ENCODE assay signal across 8 mouse cellular contexts in the genomic region with DNA sequence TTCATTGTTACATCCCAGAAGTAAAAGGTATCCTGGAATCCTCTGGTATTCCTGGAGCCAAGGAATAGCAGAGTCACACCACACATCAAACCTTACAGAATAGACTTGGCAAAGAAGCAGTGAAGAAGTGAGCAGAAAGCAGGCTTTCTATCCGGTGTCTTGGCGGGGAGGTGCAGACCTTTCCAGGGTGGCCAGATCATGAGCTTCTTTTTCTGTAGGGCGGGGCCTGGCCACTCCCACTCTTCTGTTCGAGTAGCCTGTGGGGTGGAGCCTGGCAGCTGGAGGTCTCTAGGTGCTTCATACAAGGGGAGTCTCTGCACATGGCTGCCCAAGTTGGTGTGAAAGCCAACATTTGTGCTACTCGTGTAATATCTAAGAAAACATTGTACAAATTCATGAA. TPM values are rescaled to one million over a fixed set of nuclear protein-coding genes. Genes with fewer than 3 reads are reported as not detected.
A peak's percentile ranks its signal among the peaks of the same experiment; 100 is the strongest.
DNase-seq lines count a peak whose midpoint lies in the region; ATAC-seq and TF ChIP-seq lines count a peak whose summit lies in the region.

No protein-coding gene starts in this region.

- H3K36me3 ChIP-seq in lung, embryonic 14.5 days (ENCODE audit: insufficient read depth) = 0 out of 2 replicates have a peak, but pooled peaks cover 17% of the 10 kb centered on the region

- no peak overlapping the region for H3K4me2 ChIP-seq in lung, embryonic 14.5 days

- H3K4me1 ChIP-seq in lung, embryonic 14.5 days (ENCODE audit: insufficient read depth) = 0 out of 2 replicates have a peak, but pooled peaks cover 5% of the 10 kb centered on the region

- no peaks in the 10 kb centered on the region for H3K27me3 ChIP-seq in lung, embryonic 14.5 days (ENCODE audit: insufficient read depth, low read length)

- WGBS in lung, embryonic 14.5 days = 23% methylated on average over 5 of the region's 5 CpGs

- H3K4me3 ChIP-seq in lung, embryonic 14.5 days (ENCODE audit: low read depth, low read length) = no peak overlapping the region

- no peaks in the 10 kb centered on the region for H3K9me3 ChIP-seq in lung, embryonic 14.5 days (ENCODE audit: low read depth, low read length)

- no peak overlapping the region for H3K9ac ChIP-seq in lung, embryonic 14.5 days

- no peak overlapping the region for H3K27ac ChIP-seq in lung, embryonic 14.5 days (ENCODE audit: low read depth)

- ATAC-seq in lung, embryonic 14.5 days (ENCODE audit: insufficient read depth) = no peak

- DNase-seq in adrenal gland, adult 2 months = peak; percentile 32
- DNase-seq in adrenal gland, adult 18-20 months (ENCODE audit: low spot score in 2 of 2) = no peak
- peak; percentile 28 for DNase-seq in testis, postnatal 14 days (ENCODE audit: low spot score)
- DNase-seq in testis, postnatal 10 days (ENCODE audit: low spot score) = no peak
- peak; percentile 14 for DNase-seq in lung, embryonic 14.5 days
- no peak for DNase-seq in urinary bladder, adult 2 months (ENCODE audit: low spot score)
- no peak for DNase-seq in cerebellum, postnatal 4 days (ENCODE audit: low spot score in 2 of 2)
- DNase-seq in layer of hippocampus, postnatal 25 days (ENCODE audit: extremely low spot score in 1 of 2, low spot score in 1 of 2) = no peak

- TF ChIP-seq CTCF in lung, embryonic 14.5 days (IDR thresholded peaks at IDR 0.05; ENCODE audit: low read depth) = no peak

RNA-seq across cellular contexts. Expression of gene Anxa7, which starts 1.3 kb away (rescaled TPM):
- 100 to 1,000 TPM; 109 to 121 TPM for total RNA-seq in adrenal gland, adult 2 months (2021)
- polyA plus RNA-seq in adrenal gland, adult 2 months (2012; rRNA removed) = 133 and 139 TPM in 2 replicates
- total RNA-seq in adrenal gland, adult 18-20 months (2021) = 100 to 1,000 TPM; 101 to 116 TPM
- 36.0 and 36.9 TPM in 2 replicates for polyA plus RNA-seq in lung, embryonic 14.5 days (2014; fragmentation: Nextera tagmentation; extraction: Ambion mirVana)
- 136 and 140 TPM in 2 replicates for polyA plus RNA-seq in urinary bladder, adult 2 months (2012; rRNA removed)
- total RNA-seq in layer of hippocampus, postnatal 25 days (2021) = 10 to 100 TPM; 54.9 to 57.1 TPM

RNA-seq across cellular contexts. Expression of gene Mss51, which starts 15.5 kb away (rescaled TPM):
- under 1 TPM; 0.21 to 0.61 TPM for total RNA-seq in adrenal gland, adult 2 months (2021)
- 0.07 and 0.10 TPM in 2 replicates for polyA plus RNA-seq in adrenal gland, adult 2 months (2012; rRNA removed)
- total RNA-seq in adrenal gland, adult 18-20 months (2021) = under 1 TPM; 0.60 to 0.70 TPM
- 0.96 and 1.4 TPM in 2 replicates for polyA plus RNA-seq in lung, embryonic 14.5 days (2014; fragmentation: Nextera tagmentation; extraction: Ambion mirVana)
- polyA plus RNA-seq in urinary bladder, adult 2 months (2012; rRNA removed) = 0.87 and 1.3 TPM in 2 replicates
- under 1 TPM; 0.66 to 0.85 TPM for total RNA-seq in layer of hippocampus, postnatal 25 days (2021)

RNA-seq across cellular contexts. Expression of gene Cfap70, which starts 29.2 kb away (rescaled TPM):
- 1 to 10 TPM; 1.1 to 2.9 TPM for total RNA-seq in adrenal gland, adult 2 months (2021)
- polyA plus RNA-seq in adrenal gland, adult 2 months (2012; rRNA removed) = 0.06 and 0.12 TPM in 2 replicates
- total RNA-seq in adrenal gland, adult 18-20 months (2021) = 1 to 10 TPM in 1 of 2 experiments, under 1 TPM in 1; 0.96 to 1.1 TPM
- polyA plus RNA-seq in lung, embryonic 14.5 days (2014; fragmentation: Nextera tagmentation; extraction: Ambion mirVana) = 0.12 and 0.82 TPM in 2 replicates
- polyA plus RNA-seq in urinary bladder, adult 2 months (2012; rRNA removed) = 0.21 and 0.40 TPM in 2 replicates
- under 1 TPM; 0.62 to 0.82 TPM for total RNA-seq in layer of hippocampus, postnatal 25 days (2021)

Comparison
In these comparisons a context has a peak if more than half of its experiments do, and no peak if none do; other contexts are left out.
1. DNase-seq: peak in adrenal gland, adult 2 months (single experiment), testis, postnatal 14 days (single experiment) and lung, embryonic 14.5 days (single experiment); none in adrenal gland, adult 18-20 months (0 of 2), testis, postnatal 10 days (single experiment), urinary bladder, adult 2 months (single experiment), cerebellum, postnatal 4 days (0 of 2) and layer of hippocampus, postnatal 25 days (0 of 2).